Mouse (Mus musculus): Measurements from ENCODE around the gene Sec61a2.

Sec61a2 gene

DNA sequence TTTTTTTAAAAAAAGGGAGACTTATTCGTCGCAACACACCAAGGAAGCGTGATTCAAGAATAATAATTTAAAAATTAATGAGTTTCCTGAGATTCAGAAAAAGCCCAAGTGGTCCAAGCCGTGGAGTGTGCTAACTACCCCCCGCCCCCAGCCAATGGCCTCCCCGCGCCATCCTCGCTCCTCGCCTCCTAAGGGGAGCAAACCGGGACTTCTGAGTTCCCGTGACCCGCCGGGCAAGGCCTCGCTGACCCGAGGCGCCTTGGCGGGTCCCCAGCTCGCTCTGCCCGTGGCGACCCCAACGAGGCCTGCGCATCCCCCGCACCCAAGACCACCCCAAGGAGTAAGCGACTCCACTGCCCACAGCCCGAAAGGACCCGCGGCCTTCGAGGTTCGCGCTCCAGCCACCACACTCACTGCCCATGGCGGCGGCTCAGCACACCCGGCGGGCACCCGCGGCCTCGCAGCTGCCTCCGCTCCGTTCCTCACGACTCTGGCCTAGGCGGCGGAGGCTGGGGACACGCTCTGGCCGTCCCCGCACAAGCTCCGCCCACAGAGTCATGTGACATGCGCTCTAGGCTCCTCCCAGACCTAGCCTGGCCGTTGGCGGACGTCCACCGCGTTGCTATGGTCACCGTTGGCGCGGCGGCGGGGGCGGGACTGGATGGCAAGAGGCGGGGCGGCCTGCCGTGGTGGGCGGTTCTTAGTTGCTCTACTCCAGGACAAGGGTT is at the start of gene Sec61a2:
Sec61a2 (minus strand) TSS at position 590 of the 728 bp plus-strand sequence.
- peak; percentile 98 to 99 for DNase-seq (ENCODE audit: low spot score in 2 of 2)

DNA sequence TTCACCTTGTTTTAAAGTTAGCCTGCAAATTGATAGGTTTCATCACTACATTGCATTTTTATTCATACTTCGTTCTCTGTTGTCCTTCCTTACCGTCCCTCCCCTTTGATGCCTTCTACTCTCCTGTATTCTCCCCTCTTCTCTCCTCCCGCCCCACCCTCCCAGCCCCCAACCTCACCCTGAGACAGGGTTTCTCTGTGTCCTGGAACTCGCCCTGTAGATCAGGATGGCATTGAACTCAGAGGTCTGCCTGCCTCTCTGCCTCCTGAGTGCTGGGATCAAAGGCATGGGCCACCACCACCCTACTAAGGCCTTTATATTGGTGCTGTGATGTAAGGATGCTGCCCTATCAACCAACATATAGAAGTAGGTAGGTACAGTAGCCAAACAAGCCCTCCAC is 47.8 kb upstream of the Sec61a2 start:
- DNase-seq (ENCODE audit: low spot score in 2 of 2), result no peak

DNA sequence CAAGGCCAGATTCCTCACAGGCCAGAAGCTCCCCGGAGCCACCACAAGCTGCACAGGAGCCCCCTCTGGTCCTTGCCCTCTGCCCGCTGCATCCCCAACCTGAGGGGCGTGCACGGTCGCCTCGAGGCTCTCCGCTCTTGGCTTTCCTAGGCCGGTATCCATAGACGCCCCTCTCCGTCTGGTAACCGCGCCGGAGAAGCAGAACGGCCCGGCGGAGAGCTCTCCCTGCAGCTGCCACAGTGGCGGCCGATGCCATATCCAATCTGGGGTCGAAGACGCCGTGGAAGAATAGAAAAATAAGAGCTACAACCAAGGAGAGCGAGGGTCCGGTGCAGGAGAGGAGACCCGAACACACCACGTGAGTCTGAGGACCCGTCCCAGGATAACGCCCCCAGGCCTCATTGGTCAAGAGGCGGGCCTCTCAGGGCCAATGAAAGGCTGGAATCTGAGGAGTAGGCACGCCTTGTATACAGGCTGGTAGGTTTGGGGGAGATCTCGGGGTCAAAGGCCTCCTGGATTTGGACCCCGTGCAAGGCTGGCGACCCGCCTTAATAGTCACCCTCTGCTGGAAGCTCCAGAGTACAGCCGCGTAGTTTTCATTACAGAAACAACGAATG is 47.3 kb upstream of the Sec61a2 start, which contains the start of gene Dhtkd1:
Dhtkd1 (minus strand) TSS at position 377 of the 617 bp plus-strand sequence.
- DNase-seq (ENCODE audit: low spot score in 2 of 2), result peak; percentile 55 to 62

DNA sequence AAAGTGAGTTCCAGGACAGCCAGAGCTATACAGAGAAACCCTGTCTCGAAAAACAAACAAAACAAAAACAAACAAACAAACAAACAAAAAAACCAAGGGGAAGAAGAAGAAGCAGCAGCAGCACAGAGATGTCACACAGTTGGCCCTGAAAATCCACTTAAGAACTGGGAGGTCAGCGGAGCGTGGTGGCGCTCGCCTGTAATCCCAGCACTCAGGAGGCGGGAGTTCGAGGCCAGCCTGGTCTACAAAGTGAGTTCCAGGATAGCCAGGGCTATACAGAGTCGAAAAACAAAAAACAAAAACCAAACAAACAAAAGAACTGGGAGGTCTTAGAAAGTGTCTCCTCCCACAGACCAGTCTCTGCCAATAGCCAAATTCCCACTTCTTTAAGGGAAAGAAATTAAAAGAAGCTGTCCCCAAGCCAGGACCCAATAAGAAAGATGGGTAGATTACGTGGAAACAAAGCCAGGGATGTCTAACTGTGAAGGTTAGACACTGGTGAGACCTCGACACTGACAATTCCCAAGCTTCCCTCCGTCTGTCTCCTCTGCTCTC is 46.7 kb upstream of the Sec61a2 start:
- no peak for DNase-seq (ENCODE audit: low spot score in 2 of 2)

- no peak for DNase-seq (ENCODE audit: low spot score in 2 of 2)
Observed at GRCm38 (mm10) chr2:5940936-5941335, 45.7 kb upstream of the Sec61a2 start.

DNA sequence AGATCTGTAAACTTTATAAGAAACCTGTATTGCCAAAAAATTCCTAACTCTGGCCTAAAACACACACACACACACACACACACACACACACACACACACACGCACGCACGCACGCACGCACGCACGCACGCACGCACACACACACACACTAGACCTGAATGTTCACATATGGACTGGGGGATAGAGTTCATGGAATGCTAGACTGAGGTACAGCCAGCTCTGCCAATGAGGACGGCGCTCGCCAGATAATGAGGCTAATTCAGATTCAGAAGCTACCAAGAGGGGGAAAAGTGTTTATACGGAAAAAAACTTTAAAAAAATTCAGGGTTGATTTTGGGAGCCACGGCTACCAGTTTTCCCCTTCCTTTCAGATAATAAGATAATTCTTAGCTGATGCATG is 44.7 kb upstream of the Sec61a2 start:
- no peak for DNase-seq (ENCODE audit: low spot score in 2 of 2)

DNA sequence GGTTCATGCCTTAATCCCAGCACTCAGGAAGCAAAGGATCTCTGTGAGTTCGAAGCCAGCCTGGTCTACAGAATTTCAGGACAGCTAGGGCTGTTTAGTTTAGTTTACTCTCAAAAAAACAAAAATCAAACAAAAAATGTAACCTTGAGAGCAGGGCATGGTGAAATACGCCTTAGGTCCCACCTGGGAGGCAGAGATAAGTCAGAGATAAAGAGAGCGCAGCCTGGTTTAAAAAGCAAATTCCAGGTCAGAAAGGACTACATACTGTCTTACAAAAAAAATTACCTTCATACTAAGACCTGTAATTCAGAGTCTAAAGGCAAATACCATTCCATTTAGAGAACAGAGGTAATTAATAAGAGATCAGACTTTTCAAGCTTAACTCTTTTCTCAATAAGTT is 44.1 kb upstream of the Sec61a2 start:
- DNase-seq (ENCODE audit: low spot score in 2 of 2), result no peak

DNA sequence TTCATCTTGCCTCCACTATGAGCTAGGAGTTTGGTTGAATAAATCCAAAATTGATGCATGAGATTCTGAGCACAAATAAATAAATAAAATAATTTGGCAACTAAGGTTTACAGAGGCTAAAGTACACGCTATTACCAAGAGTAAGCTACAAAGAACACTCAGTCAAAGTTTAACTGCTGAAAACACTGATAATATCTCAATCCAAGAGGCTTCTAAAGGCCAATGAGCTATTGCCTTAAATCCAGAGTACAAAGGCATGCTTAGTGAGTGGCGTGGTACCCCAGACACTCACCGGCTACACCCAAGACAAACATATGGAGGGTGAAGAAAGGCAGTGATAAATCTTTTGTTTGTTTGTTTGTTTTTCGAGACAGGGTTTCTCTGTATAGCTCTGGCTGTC is 41.3 kb upstream of the Sec61a2 start:
- no peak for DNase-seq (ENCODE audit: low spot score in 2 of 2)

GRCm38 (mm10) chr2:5936068-5936467 is 40.8 kb upstream of the Sec61a2 start:
- no peak for DNase-seq (ENCODE audit: low spot score in 2 of 2)

DNA sequence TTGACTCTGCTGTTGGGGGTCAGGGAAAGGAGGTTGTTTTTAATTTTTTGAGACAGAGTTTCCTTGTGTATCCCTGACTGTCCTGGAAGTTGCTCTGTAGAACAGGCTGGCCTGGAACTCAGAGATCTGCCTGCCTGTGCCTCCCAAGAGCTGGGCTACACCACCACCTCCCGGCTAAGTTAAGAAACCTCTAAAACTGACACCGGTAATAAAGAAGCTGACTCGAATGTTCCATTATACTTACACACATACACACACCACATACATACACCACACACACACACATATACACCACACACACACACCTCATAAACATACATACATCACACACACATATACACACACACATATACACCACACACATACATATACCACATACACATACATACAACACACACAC is 39.7 kb upstream of the Sec61a2 start:
- no peak for DNase-seq (ENCODE audit: low spot score in 2 of 2)

DNA sequence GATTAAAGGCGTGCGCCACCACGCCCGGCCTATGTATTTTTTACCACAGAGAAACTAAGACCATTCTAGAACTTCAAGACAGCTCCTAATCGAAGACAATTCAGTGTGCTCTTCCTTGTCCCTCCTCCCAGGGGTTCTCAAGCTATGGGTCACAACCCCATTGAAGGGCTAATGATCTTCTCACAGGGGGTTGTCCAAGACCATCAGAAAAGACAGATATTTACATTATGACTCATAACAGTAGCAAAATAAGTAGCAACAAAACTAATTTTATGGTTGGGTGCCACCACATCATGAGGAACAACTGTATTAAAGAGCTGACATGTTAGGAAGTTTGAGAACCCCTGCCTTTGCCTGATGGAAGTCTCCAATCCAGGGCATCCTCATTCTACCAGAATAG is 36.7 kb upstream of the Sec61a2 start:
- DNase-seq (ENCODE audit: low spot score in 2 of 2), result no peak

GRCm38 (mm10) chr2:5930291-5931054 is 35.2 kb upstream of the Sec61a2 start:
- no peak for DNase-seq (ENCODE audit: low spot score in 2 of 2)

DNA sequence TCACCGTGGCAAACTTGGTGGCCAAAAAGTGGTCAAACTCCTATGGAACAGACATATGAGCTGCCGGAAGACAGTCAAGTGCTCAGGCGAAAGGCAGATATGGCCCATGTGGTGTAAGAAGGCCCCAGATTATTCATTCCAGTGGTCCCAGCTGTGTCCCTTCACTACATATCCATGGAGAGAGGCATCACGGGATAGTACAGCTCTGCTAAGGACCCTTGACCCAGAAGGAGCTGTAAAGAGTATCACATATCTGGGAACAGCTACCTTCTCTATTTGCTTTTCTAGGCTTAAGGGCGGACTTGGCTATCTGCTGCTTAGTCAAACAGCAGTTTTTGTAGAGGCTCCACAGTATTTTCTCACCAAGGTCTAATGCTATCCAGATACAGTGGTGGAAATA is 34.6 kb upstream of the Sec61a2 start:
- DNase-seq (ENCODE audit: low spot score in 2 of 2), result no peak

DNA sequence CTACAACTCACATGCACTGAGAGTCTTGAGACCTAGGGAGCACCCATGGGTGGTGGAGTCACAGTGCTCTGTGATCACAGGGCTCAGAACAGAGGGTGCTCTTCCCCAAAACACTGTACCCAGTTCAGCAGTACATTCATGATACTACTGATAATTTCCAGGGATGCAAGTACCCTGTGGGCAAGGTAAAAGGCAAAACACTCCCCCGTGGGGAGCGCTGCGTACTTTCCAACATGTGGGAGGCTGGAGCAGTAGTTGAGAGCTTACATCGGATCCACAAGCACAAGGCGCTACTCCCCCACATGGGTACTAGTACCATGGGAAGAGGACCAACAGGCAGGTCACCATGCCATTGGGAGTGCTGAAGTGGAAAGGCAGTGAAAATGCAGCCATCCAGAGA is 32.2 kb upstream of the Sec61a2 start:
- DNase-seq (ENCODE audit: low spot score in 2 of 2), result no peak

GRCm38 (mm10) chr2:5923786-5924185 is 28.6 kb upstream of the Sec61a2 start:
- DNase-seq (ENCODE audit: low spot score in 2 of 2), result no peak

- DNase-seq (ENCODE audit: low spot score in 2 of 2), result no peak
Observed at GRCm38 (mm10) chr2:5922823-5923222, 27.6 kb upstream of the Sec61a2 start.

- no peak for DNase-seq (ENCODE audit: low spot score in 2 of 2)
Observed at GRCm38 (mm10) chr2:5911282-5911965, 16.2 kb upstream of the Sec61a2 start.

DNA sequence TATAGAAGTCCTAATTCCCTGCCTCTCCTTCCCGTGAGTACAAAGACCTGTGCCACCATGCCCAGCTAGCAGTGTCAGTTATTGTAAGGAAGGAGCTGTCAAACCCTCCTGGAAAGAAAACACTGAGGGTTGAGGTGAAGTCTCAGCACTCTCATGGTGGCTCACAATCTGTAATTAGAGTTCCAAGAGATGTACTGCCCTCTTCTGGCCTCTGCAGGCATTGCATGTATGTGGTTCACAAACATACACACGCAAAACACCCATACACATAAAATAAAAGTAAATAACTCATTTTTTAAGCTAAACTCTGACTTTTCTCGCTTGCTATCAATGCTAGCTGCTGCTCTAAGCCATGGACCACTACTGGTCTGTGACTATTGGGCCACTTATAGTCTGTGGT is 11.4 kb upstream of the Sec61a2 start:
- no peak for DNase-seq (ENCODE audit: low spot score in 2 of 2)

GRCm38 (mm10) chr2:5906092-5906491 is 10.9 kb upstream of the Sec61a2 start:
- no peak for DNase-seq (ENCODE audit: low spot score in 2 of 2)

- DNase-seq (ENCODE audit: low spot score in 2 of 2), result no peak
Observed at GRCm38 (mm10) chr2:5900145-5900544, 4.9 kb upstream of the Sec61a2 start.

DNA sequence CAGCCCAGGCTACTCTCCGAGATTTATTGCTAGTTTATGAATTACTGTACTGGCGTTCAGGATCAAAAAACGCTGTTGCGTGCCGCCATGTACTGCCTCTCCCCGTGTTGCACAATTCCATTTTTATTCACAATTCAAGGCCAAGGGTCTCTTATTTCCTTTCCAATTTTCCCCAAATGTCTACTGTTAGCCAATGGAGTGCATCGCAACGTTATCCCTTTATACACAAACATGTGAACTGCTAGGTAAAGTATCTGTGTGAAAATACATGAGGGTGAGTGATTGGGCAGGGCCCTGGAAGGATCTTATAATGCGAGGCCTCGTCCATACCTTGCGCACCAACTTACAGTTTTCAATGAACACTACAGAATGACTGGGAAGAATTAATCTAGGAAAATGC is 936 bp downstream of the Sec61a2 start:
- no peak for DNase-seq (ENCODE audit: low spot score in 2 of 2)

GRCm38 (mm10) chr2:5889412-5889811 is 5.8 kb downstream of the Sec61a2 start:
- no peak for DNase-seq (ENCODE audit: low spot score in 2 of 2)

Data from frontal cortex, postnatal 25 days (tissue).